Mouse (Mus musculus): ENCODE measurements at regions not wholly inside any gene's neighbourhood (a gene's known extent, or its start where the extent isn't known, plus 50 kb on each side); places are given as distances from the start of the nearest gene placed in this dataset.

DNA sequence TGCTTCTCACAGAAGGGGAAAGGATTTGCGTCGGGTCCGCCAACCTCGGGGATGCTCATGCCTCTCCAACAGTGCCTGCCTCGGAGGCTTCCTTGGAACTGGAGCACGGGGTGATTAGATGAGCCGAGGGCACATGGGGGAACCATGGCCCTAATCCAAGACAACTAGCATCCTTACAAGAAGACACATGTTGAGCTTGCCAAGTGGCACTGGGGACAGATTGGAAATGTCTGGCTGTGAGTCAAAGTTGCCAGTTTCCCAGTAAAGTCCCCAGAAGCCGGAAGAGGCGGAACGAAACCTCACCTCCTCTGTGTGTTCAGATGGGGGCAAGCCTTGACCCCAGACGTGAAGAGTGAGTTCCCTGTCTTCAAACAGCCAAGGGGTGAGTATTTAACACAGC is 172.6 kb upstream of the A430005L14Rik start:
- Histone ChIP-seq H3K27me3 (ENCODE audit: control insufficient read depth in 1 of 2, insufficient read depth in 2 of 2, low read length in 2 of 2) (no peaks in the 10 kb centered on the region), H3K4me3 (ENCODE audit: control insufficient read depth in 1 of 2, insufficient read depth in 1 of 2, low read depth in 2 of 2, low read length in 2 of 2) (no peak overlapping the region), H3K79me2 (ENCODE audit: control insufficient read depth, insufficient read depth, low read length, poor library complexity) (no peaks in the 10 kb centered on the region), H3K9me3 (replicated peaks; ENCODE audit: insufficient read depth, low read length) (no peaks in the 10 kb centered on the region; the same call in 1 of the 2 replicates), H3K36me3 (ENCODE audit: control insufficient read depth in 1 of 2, insufficient read depth in 2 of 2, low read length in 2 of 2) (no peaks in the 10 kb centered on the region), H3K27ac (ENCODE audit: control insufficient read depth, low read depth, low read length) (no peak overlapping the region), H3K4me1 (ENCODE audit: control insufficient read depth in 1 of 2, insufficient read depth in 2 of 2, low read length in 2 of 2) (no peaks in the 10 kb centered on the region), H3K9ac (ENCODE audit: control insufficient read depth, low read depth, low read length, poor library complexity, severe bottlenecking) (no peak overlapping the region)
- TF ChIP-seq E2F4 (IDR thresholded peaks at IDR 0.05; ENCODE audit: borderline replicate concordance, low read depth, low read length) (no peak), MYB (IDR thresholded peaks at IDR 0.05; ENCODE audit: low read depth, low read length) (no peak), ZC3H11A (IDR thresholded peaks at IDR 0.05; ENCODE audit: low read depth, low read length) (no peak), KAT2A (conservative IDR thresholded peaks at IDR 0.05; ENCODE audit: low read depth, low read length) (no peak), NELFE (IDR thresholded peaks at IDR 0.05; ENCODE audit: low read depth, low read length) (no peak), MAZ (IDR thresholded peaks at IDR 0.05; ENCODE audit: low read depth, low read length) (no peak), ETS1 (IDR thresholded peaks at IDR 0.05; ENCODE audit: low read depth, low read length) (no peak), TBP (IDR thresholded peaks at IDR 0.05; ENCODE audit: low read depth, low read length) (no peak), MAX (IDR thresholded peaks at IDR 0.05; ENCODE audit: low read length) (no peak), CHD2 (IDR thresholded peaks at IDR 0.05; ENCODE audit: low read length) (no peak), RCOR1 (IDR thresholded peaks at IDR 0.05; ENCODE audit: low read depth, low read length) (no peak), CTCF (IDR thresholded peaks at IDR 0.05 in 2 of 3, conservative IDR thresholded peaks at IDR 0.05 in 1 of 3; ENCODE audit: control insufficient read depth in 1 of 3, insufficient read depth in 1 of 3, low read depth in 2 of 3, low read length in 3 of 3, poor library complexity in 1 of 3, severe bottlenecking in 1 of 3) (no peak), GATA1 (IDR thresholded peaks at IDR 0.05; ENCODE audit: low read depth, low read length) (no peak), ELF1 (IDR thresholded peaks at IDR 0.05; ENCODE audit: low read depth, low read length) (no peak), NRF1 (IDR thresholded peaks at IDR 0.05; ENCODE audit: insufficient read depth, low read depth, low read length, poor library complexity, severe bottlenecking) (no peak), MAFK (IDR thresholded peaks at IDR 0.05; ENCODE audit: borderline replicate concordance, low read depth, low read length) (no peak), HCFC1 (IDR thresholded peaks at IDR 0.05; ENCODE audit: low read depth, low read length) (no peak), USF2 (IDR thresholded peaks at IDR 0.05; ENCODE audit: borderline replicate concordance in 1 of 2, insufficient read depth in 1 of 2, low read depth in 1 of 2, low read length in 2 of 2) (no peak)
- DNase-seq (ENCODE audit: low read depth, low spot score), result no peak

GRCm38 (mm10) chr4:153785564-153785963 is 171.5 kb upstream of the A430005L14Rik start:
- no peak overlapping the region for H3K9ac ChIP-seq (ENCODE audit: control insufficient read depth, low read depth, low read length, poor library complexity, severe bottlenecking)
- no peaks in the 10 kb centered on the region for H3K4me1 ChIP-seq (ENCODE audit: control insufficient read depth in 1 of 2, insufficient read depth in 2 of 2, low read length in 2 of 2)
- no peak overlapping the region for H3K27ac ChIP-seq (ENCODE audit: control insufficient read depth, low read depth, low read length)
- DNase-seq (ENCODE audit: low read depth, low spot score), result no peak
- H3K79me2 ChIP-seq (ENCODE audit: control insufficient read depth, insufficient read depth, low read length, poor library complexity), result no peaks in the 10 kb centered on the region
- H3K4me3 ChIP-seq (ENCODE audit: control insufficient read depth in 1 of 2, insufficient read depth in 1 of 2, low read depth in 2 of 2, low read length in 2 of 2), result no peak overlapping the region
- no peaks in the 10 kb centered on the region; the same call in 1 of the 2 replicates for H3K9me3 ChIP-seq (replicated peaks; ENCODE audit: insufficient read depth, low read length)
- no peaks in the 10 kb centered on the region for H3K27me3 ChIP-seq (ENCODE audit: control insufficient read depth in 1 of 2, insufficient read depth in 2 of 2, low read length in 2 of 2)
- TF ChIP-seq ETS1 (IDR thresholded peaks at IDR 0.05; ENCODE audit: low read depth, low read length) (no peak), ZNF384 (IDR thresholded peaks at IDR 0.05; ENCODE audit: low read depth, low read length) (no peak)
- H3K36me3 ChIP-seq (ENCODE audit: control insufficient read depth in 1 of 2, insufficient read depth in 2 of 2, low read length in 2 of 2), result no peaks in the 10 kb centered on the region

Data from MEL (cell line).